Mouse (Mus musculus): ENCODE measurements around the gene Lif. TPM values are rescaled to one million over a fixed set of nuclear protein-coding genes. Genes with fewer than 3 reads are reported as not detected.

The Lif gene
- polyA plus RNA-seq, 1 experiment from 2014 or later, result not detected

GRCm38 (mm10) chr11:4251376-4251775, 6.0 kb upstream of the Lif start:
- 74% methylated on average over 3 of the region's 3 CpGs for whole genome bisulfite sequencing
- Histone ChIP-seq H3K27ac (no peak overlapping the region), H3K9me3 (no peaks in the 10 kb centered on the region), H3K27me3 (no peaks in the 10 kb centered on the region), H3K4me3 (replicated peaks) (no peak overlapping the region), H3K36me3 (replicated peaks) (no peaks in the 10 kb centered on the region), H3K4me2 (no peak overlapping the region), H3K9ac (no peak overlapping the region), H3K4me1 (no peaks in the 10 kb centered on the region)
- ATAC-seq (ENCODE audit: low FRiP score), result no peak

GRCm38 (mm10) chr11:4252886-4253285, 4.5 kb upstream of the Lif start:
- no peak for ATAC-seq (ENCODE audit: low FRiP score)
- Histone ChIP-seq H3K9me3 (no peaks in the 10 kb centered on the region), H3K9ac (no peak overlapping the region), H3K4me2 (no peak overlapping the region), H3K4me3 (replicated peaks) (no peak overlapping the region), H3K36me3 (replicated peaks) (no peaks in the 10 kb centered on the region), H3K27ac (no peak overlapping the region), H3K4me1 (no peaks in the 10 kb centered on the region), H3K27me3 (0 out of 2 replicates have a peak, but pooled peaks cover 7% of the 10 kb centered on the region)
- 79% methylated on average over 2 of the region's 2 CpGs for WGBS

- WGBS, result 61% methylated on average over 5 of the region's 5 CpGs
- Histone ChIP-seq H3K4me1 (peaks cover 18% of the 10 kb centered on the region), H3K4me2 (no peak overlapping the region), H3K9me3 (no peaks in the 10 kb centered on the region), H3K36me3 (replicated peaks) (no peaks in the 10 kb centered on the region), H3K27ac (no peak overlapping the region), H3K9ac (no peak overlapping the region), H3K27me3 (peaks cover 7% of the 10 kb centered on the region; the same call in 1 of the 2 replicates), H3K4me3 (replicated peaks) (no peak overlapping the region)
- ATAC-seq (ENCODE audit: low FRiP score), result no peak
These were observed 399 bp downstream of the Lif start for GRCm38 (mm10) chr11:4257756-4258155.

GRCm38 (mm10) chr11:4258657-4259082, 1.3 kb downstream of the Lif start:
- Histone ChIP-seq H3K4me3 (replicated peaks) (0 out of 2 replicates have a peak overlapping the region, but pooled peaks have one; percentile 4), H3K27ac (no peak overlapping the region), H3K9me3 (no peaks in the 10 kb centered on the region), H3K4me1 (peaks cover 22% of the 10 kb centered on the region), H3K9ac (no peak overlapping the region), H3K27me3 (peaks cover 16% of the 10 kb centered on the region; the same call in 1 of the 2 replicates), H3K4me2 (peak overlapping the region; percentile 35), H3K36me3 (replicated peaks) (no peaks in the 10 kb centered on the region)
- ATAC-seq (ENCODE audit: low FRiP score), result peak; percentile 80
- WGBS, result 1% methylated on average over 7 of the region's 7 CpGs

GRCm38 (mm10) chr11:4260463-4261187, 3.3 kb downstream of the Lif start:
- Histone ChIP-seq H3K9me3 (no peaks in the 10 kb centered on the region), H3K4me3 (replicated peaks) (no peak overlapping the region), H3K9ac (no peak overlapping the region), H3K4me2 (no peak overlapping the region), H3K27me3 (peaks cover 36% of the 10 kb centered on the region), H3K4me1 (peaks cover 22% of the 10 kb centered on the region), H3K27ac (no peak overlapping the region), H3K36me3 (replicated peaks) (no peaks in the 10 kb centered on the region)
- ATAC-seq (ENCODE audit: low FRiP score), result no peak
- WGBS, result 63% methylated on average over 14 of the region's 14 CpGs

- WGBS, result 37% methylated on average over 7 of the region's 7 CpGs
- H3K27ac ChIP-seq, result no peak overlapping the region
- no peak for ATAC-seq (ENCODE audit: low FRiP score)
These were observed 3.8 kb downstream of the Lif start for GRCm38 (mm10) chr11:4261188-4261494.

GRCm38 (mm10) chr11:4261969-4262368, 4.6 kb downstream of the Lif start:
- H3K4me1 ChIP-seq, result peaks cover 30% of the 10 kb centered on the region
- no peak for ATAC-seq (ENCODE audit: low FRiP score)

More at GRCm38 (mm10) chr11:4261188-4261494, 3.8 kb downstream of the Lif start:
- H3K9ac ChIP-seq, result no peak overlapping the region
- H3K4me1 ChIP-seq, result peaks cover 22% of the 10 kb centered on the region
- no peak overlapping the region for H3K4me3 ChIP-seq (replicated peaks)
- no peaks in the 10 kb centered on the region for H3K9me3 ChIP-seq
- H3K4me2 ChIP-seq, result no peak overlapping the region
- H3K27me3 ChIP-seq, result peaks cover 41% of the 10 kb centered on the region
- no peaks in the 10 kb centered on the region for H3K36me3 ChIP-seq (replicated peaks)

GRCm38 (mm10) chr11:4262847-4263246, 5.5 kb downstream of the Lif start:
- Histone ChIP-seq H3K27me3 (peaks cover 51% of the 10 kb centered on the region), H3K27ac (no peak overlapping the region), H3K36me3 (replicated peaks) (no peaks in the 10 kb centered on the region), H3K9ac (no peak overlapping the region), H3K4me1 (peaks cover 32% of the 10 kb centered on the region), H3K9me3 (no peaks in the 10 kb centered on the region), H3K4me2 (no peak overlapping the region), H3K4me3 (replicated peaks) (no peak overlapping the region)
- 26% methylated on average over 5 of the region's 7 CpGs for whole genome bisulfite sequencing
- ATAC-seq (ENCODE audit: low FRiP score), result no peak

More at GRCm38 (mm10) chr11:4261969-4262368, 4.6 kb downstream of the Lif start:
- WGBS, result 31% methylated on average over 5 of the region's 5 CpGs
- no peak overlapping the region for H3K4me2 ChIP-seq
- no peaks in the 10 kb centered on the region for H3K36me3 ChIP-seq (replicated peaks)
- H3K9me3 ChIP-seq, result no peaks in the 10 kb centered on the region
- H3K4me3 ChIP-seq (replicated peaks), result no peak overlapping the region
- no peak overlapping the region for H3K27ac ChIP-seq
- H3K9ac ChIP-seq, result no peak overlapping the region
- H3K27me3 ChIP-seq, result peaks cover 46% of the 10 kb centered on the region

- Histone ChIP-seq H3K4me2 (no peak overlapping the region), H3K27ac (no peak overlapping the region), H3K36me3 (replicated peaks) (no peaks in the 10 kb centered on the region), H3K4me1 (peaks cover 32% of the 10 kb centered on the region), H3K9me3 (no peaks in the 10 kb centered on the region), H3K27me3 (peaks cover 55% of the 10 kb centered on the region), H3K9ac (no peak overlapping the region), H3K4me3 (replicated peaks) (no peak overlapping the region)
- no peak for ATAC-seq (ENCODE audit: low FRiP score)
- 36% methylated on average over 1 of the region's 1 CpGs for WGBS
These were observed 5.9 kb downstream of the Lif start for GRCm38 (mm10) chr11:4263296-4263695.

- no peak overlapping the region for H3K9ac ChIP-seq
- H3K4me2 ChIP-seq, result no peak overlapping the region
- ATAC-seq (ENCODE audit: low FRiP score), result no peak
- H3K9me3 ChIP-seq, result no peaks in the 10 kb centered on the region
- peaks cover 32% of the 10 kb centered on the region for H3K4me1 ChIP-seq
- no peaks in the 10 kb centered on the region for H3K36me3 ChIP-seq (replicated peaks)
- H3K4me3 ChIP-seq (replicated peaks), result no peak overlapping the region
- no peak overlapping the region for H3K27ac ChIP-seq
- H3K27me3 ChIP-seq, result peaks cover 63% of the 10 kb centered on the region
- WGBS, result 76% methylated on average over 7 of the region's 7 CpGs
These were observed 6.7 kb downstream of the Lif start for GRCm38 (mm10) chr11:4264066-4264465.

GRCm38 (mm10) chr11:4266271-4267201, 9.2 kb downstream of the Lif start:
- peak overlapping the region; percentile 87 for H3K4me2 ChIP-seq
- H3K27me3 ChIP-seq, result peaks cover 84% of the 10 kb centered on the region
- no peak overlapping the region for H3K27ac ChIP-seq
- peak; percentile 79 for ATAC-seq (ENCODE audit: low FRiP score)
- H3K9me3 ChIP-seq, result no peaks in the 10 kb centered on the region
- 1% methylated on average over 52 of the region's 61 CpGs for WGBS
- H3K4me1 ChIP-seq, result peaks cover 21% of the 10 kb centered on the region
- H3K36me3 ChIP-seq (replicated peaks), result no peaks in the 10 kb centered on the region
- H3K9ac ChIP-seq, result peak overlapping the region; percentile 51
- peak overlapping the region; percentile 47 for H3K4me3 ChIP-seq (replicated peaks)

- no peaks in the 10 kb centered on the region for H3K9me3 ChIP-seq
- H3K4me2 ChIP-seq, result peak overlapping the region; percentile 87
- no peak for ATAC-seq (ENCODE audit: low FRiP score)
- H3K27me3 ChIP-seq, result peaks cover 86% of the 10 kb centered on the region
- WGBS, result 5% methylated on average over 12 of the region's 13 CpGs
- peaks cover 16% of the 10 kb centered on the region for H3K4me1 ChIP-seq
- H3K4me3 ChIP-seq (replicated peaks), result peak overlapping the region; percentile 47
- H3K27ac ChIP-seq, result no peak overlapping the region
- no peak overlapping the region for H3K9ac ChIP-seq
- no peaks in the 10 kb centered on the region for H3K36me3 ChIP-seq (replicated peaks)
These were observed 9.8 kb downstream of the Lif start for GRCm38 (mm10) chr11:4267202-4267578.
